Mouse (Mus musculus) forebrain, embryonic 16.5 days (tissue): ENCODE data around the gene Sfrp5. TPM values are rescaled to one million over a fixed set of nuclear protein-coding genes. Genes with fewer than 3 reads are reported as not detected.

Source experiments
- ATAC-seq: fragments of 200-750 bp; cut with Nextera tagmentation; 2 replicates; pipeline ENCODE4 v1.8.0; 2017; ENCODE audit warnings: mild to moderate bottlenecking, moderate library complexity
- H3K27ac ChIP-seq: fragments of 300-500 bp; sonication (generic); 2 replicates; pipeline ENCODE4 v1.5.1; 2014; ENCODE audit warnings: low read length, control low read depth
- H3K27me3 ChIP-seq: fragments of 300-500 bp; sonication (generic); replicated peaks from 2 replicates; pipeline ENCODE4 v1.6.1; 2014; ENCODE audit warnings: low read length; ENCODE audit not compliant: control insufficient read depth, insufficient read depth
- H3K36me3 ChIP-seq: fragments of 300-500 bp; sonication (generic); 2 replicates; pipeline ENCODE4 v1.6.1; 2014; ENCODE audit not compliant: control insufficient read depth, insufficient read depth
- H3K4me1 ChIP-seq: fragments of 300-500 bp; sonication (generic); replicated peaks from 2 replicates; pipeline ENCODE4 v1.6.1; 2014; ENCODE audit warnings: low read length; ENCODE audit not compliant: control insufficient read depth, insufficient read depth
- H3K4me2 ChIP-seq: fragments of 300-500 bp; sonication (generic); 2 replicates; pipeline ENCODE4 v1.6.1; 2014; ENCODE audit warnings: mild to moderate bottlenecking, low read length, control low read depth
- H3K4me3 ChIP-seq: fragments of 300-500 bp; sonication (generic); replicated peaks from 2 replicates; pipeline ENCODE4 v1.5.1; 2014; ENCODE audit warnings: mild to moderate bottlenecking, low read length, control low read depth
- H3K9ac ChIP-seq: fragments of 300-500 bp; sonication (generic); replicated peaks from 2 replicates; pipeline ENCODE4 v1.6.1; 2014; ENCODE audit warnings: low read depth, low read length, control low read depth
- H3K9me3 ChIP-seq: fragments of 300-500 bp; sonication (generic); 2 replicates; pipeline ENCODE4 v1.6.1; 2016; ENCODE audit warnings: low read length; ENCODE audit not compliant: control insufficient read depth
- WGBS: fragments of 180-500 bp; shearing (Covaris S2); extraction: QIAGEN DNeasy Blood & Tissue Kit; methylation state at CpG from one replicate; pipeline ENCODE4 v1.1.7; 2014; 5-methylcytosine and 5-hydroxymethylcytosine counted together
- polyA plus RNA-seq: library from polyadenylated mRNA; unstranded; fragments of >200 nt; fragmentation: Nextera tagmentation; extraction: Ambion mirVana; gene quantifications from 2 replicates; pipeline ENCODE4 v1.2.1, GENCODE M21; 2015

The Sfrp5 gene
- polyA plus RNA-seq, 1 experiment from 2014 or later, result 1.2 TPM

GRCm38 (mm10) chr19:42179356-42179755, 22.7 kb downstream of the Sfrp5 start:
- Histone ChIP-seq H3K9ac (no peak overlapping the region), H3K4me3 (no peak overlapping the region), H3K27me3 (no peaks in the 10 kb centered on the region), H3K27ac (no peak overlapping the region), H3K4me1 (no peaks in the 10 kb centered on the region), H3K4me2 (no peak overlapping the region), H3K36me3 (peaks cover 6% of the 10 kb centered on the region; the same call in 1 of the 2 replicates), H3K9me3 (no peaks in the 10 kb centered on the region)
- WGBS, result 90% methylated on average over 14 of the region's 14 CpGs
- ATAC-seq, result no peak

GRCm38 (mm10) chr19:42177461-42177860, 24.6 kb downstream of the Sfrp5 start:
- ATAC-seq, result no peak
- H3K4me3 ChIP-seq, result no peak overlapping the region
- no peak overlapping the region for H3K4me2 ChIP-seq
- WGBS, result 98% methylated on average over 2 of the region's 2 CpGs
- H3K4me1 ChIP-seq, result no peaks in the 10 kb centered on the region
- H3K27me3 ChIP-seq, result no peaks in the 10 kb centered on the region
- H3K36me3 ChIP-seq, result peaks cover 2% of the 10 kb centered on the region; the same call in 1 of the 2 replicates
- no peak overlapping the region for H3K27ac ChIP-seq
- H3K9me3 ChIP-seq, result no peaks in the 10 kb centered on the region
- H3K9ac ChIP-seq, result no peak overlapping the region

GRCm38 (mm10) chr19:42176841-42177240, 25.2 kb downstream of the Sfrp5 start:
- Histone ChIP-seq H3K36me3 (peaks cover 2% of the 10 kb centered on the region; the same call in 1 of the 2 replicates), H3K4me1 (peaks cover 4% of the 10 kb centered on the region), H3K4me3 (no peak overlapping the region), H3K27ac (no peak overlapping the region), H3K4me2 (no peak overlapping the region), H3K9me3 (no peaks in the 10 kb centered on the region), H3K27me3 (no peaks in the 10 kb centered on the region), H3K9ac (no peak overlapping the region)
- no peak for ATAC-seq
- WGBS, result 87% methylated on average over 7 of the region's 7 CpGs

- Histone ChIP-seq H3K9me3 (no peaks in the 10 kb centered on the region), H3K4me3 (peak overlapping the region; percentile 61), H3K9ac (peak overlapping the region; percentile 78), H3K27me3 (0 out of 2 replicates have a peak, but pooled peaks cover 3% of the 10 kb centered on the region), H3K36me3 (no peaks in the 10 kb centered on the region), H3K4me2 (peak overlapping the region; percentile 93), H3K4me1 (peaks cover 27% of the 10 kb centered on the region), H3K27ac (no peak overlapping the region)
- peak; percentile 93 for ATAC-seq
- 3% methylated on average over 47 of the region's 56 CpGs for WGBS
Measured at GRCm38 (mm10) chr19:42170025-42170969, 31.8 kb downstream of the Sfrp5 start.

GRCm38 (mm10) chr19:42169322-42169975, 32.6 kb downstream of the Sfrp5 start:
- Histone ChIP-seq H3K27ac (no peak overlapping the region), H3K36me3 (no peaks in the 10 kb centered on the region), H3K9me3 (no peaks in the 10 kb centered on the region), H3K4me1 (peaks cover 27% of the 10 kb centered on the region), H3K9ac (no peak overlapping the region), H3K4me2 (no peak overlapping the region), H3K4me3 (no peak overlapping the region), H3K27me3 (0 out of 2 replicates have a peak, but pooled peaks cover 3% of the 10 kb centered on the region)
- ATAC-seq, result no peak
- 75% methylated on average over 10 of the region's 10 CpGs for WGBS

- Histone ChIP-seq H3K27ac (no peak overlapping the region), H3K9me3 (no peaks in the 10 kb centered on the region), H3K27me3 (0 out of 2 replicates have a peak, but pooled peaks cover 3% of the 10 kb centered on the region), H3K4me3 (no peak overlapping the region), H3K4me1 (peaks cover 34% of the 10 kb centered on the region), H3K9ac (no peak overlapping the region), H3K36me3 (no peaks in the 10 kb centered on the region), H3K4me2 (no peak overlapping the region)
- whole genome bisulfite sequencing, result 75% methylated on average over 9 of the region's 9 CpGs
- no peak for ATAC-seq
Measured at GRCm38 (mm10) chr19:42167489-42167888, 34.6 kb downstream of the Sfrp5 start.

GRCm38 (mm10) chr19:42166766-42167165, 35.3 kb downstream of the Sfrp5 start:
- Histone ChIP-seq H3K4me3 (no peak overlapping the region), H3K4me2 (no peak overlapping the region), H3K27ac (no peak overlapping the region), H3K4me1 (peaks cover 30% of the 10 kb centered on the region), H3K9me3 (no peaks in the 10 kb centered on the region), H3K9ac (no peak overlapping the region), H3K36me3 (no peaks in the 10 kb centered on the region), H3K27me3 (0 out of 2 replicates have a peak, but pooled peaks cover 5% of the 10 kb centered on the region)
- 57% methylated on average over 3 of the region's 3 CpGs for WGBS
- no peak for ATAC-seq

GRCm38 (mm10) chr19:42166130-42166529, 35.9 kb downstream of the Sfrp5 start:
- ATAC-seq, result no peak
- no peaks in the 10 kb centered on the region for H3K9me3 ChIP-seq
- H3K27ac ChIP-seq, result no peak overlapping the region
- no peak overlapping the region for H3K9ac ChIP-seq
- H3K27me3 ChIP-seq, result 0 out of 2 replicates have a peak, but pooled peaks cover 5% of the 10 kb centered on the region
- 5% methylated on average over 12 of the region's 12 CpGs for WGBS
- H3K36me3 ChIP-seq, result no peaks in the 10 kb centered on the region
- H3K4me1 ChIP-seq, result peaks cover 23% of the 10 kb centered on the region
- H3K4me2 ChIP-seq, result peak overlapping the region; percentile 39
- H3K4me3 ChIP-seq, result peak overlapping the region; percentile 20

GRCm38 (mm10) chr19:42164188-42164587, 37.9 kb downstream of the Sfrp5 start:
- Histone ChIP-seq H3K4me2 (peak overlapping the region; percentile 7; the same call in 1 of the 2 replicates), H3K4me3 (no peak overlapping the region), H3K27me3 (0 out of 2 replicates have a peak, but pooled peaks cover 5% of the 10 kb centered on the region), H3K27ac (no peak overlapping the region), H3K9ac (no peak overlapping the region), H3K4me1 (peaks cover 13% of the 10 kb centered on the region), H3K36me3 (no peaks in the 10 kb centered on the region), H3K9me3 (no peaks in the 10 kb centered on the region)
- no peak for ATAC-seq
- 10% methylated on average over 7 of the region's 7 CpGs for WGBS
